Mouse (Mus musculus) CH12.LX (cell line): ENCODE results near the gene Pgd.

Experiments used
- MEF2A ChIP-seq: IDR thresholded peaks from 2 replicates; pipeline ENCODE4 v1.6.1; 2014; ENCODE audit warnings: low read depth, mild to moderate bottlenecking, inconsistent platforms, low read length, improper control_type of control experiment, borderline replicate concordance
- POLR2A ChIP-seq: IDR thresholded peaks from 2 replicates; pipeline ENCODE4 v1.6.1; 2011; ENCODE audit warnings: low read depth, mild to moderate bottlenecking, improper control_type of control experiment, low read length
- ZMIZ1 ChIP-seq: IDR thresholded peaks from 2 replicates; pipeline ENCODE4 v1.6.1; 2012; ENCODE audit warnings: low read depth, mild to moderate bottlenecking, inconsistent platforms, low read length, improper control_type of control experiment

DNA sequence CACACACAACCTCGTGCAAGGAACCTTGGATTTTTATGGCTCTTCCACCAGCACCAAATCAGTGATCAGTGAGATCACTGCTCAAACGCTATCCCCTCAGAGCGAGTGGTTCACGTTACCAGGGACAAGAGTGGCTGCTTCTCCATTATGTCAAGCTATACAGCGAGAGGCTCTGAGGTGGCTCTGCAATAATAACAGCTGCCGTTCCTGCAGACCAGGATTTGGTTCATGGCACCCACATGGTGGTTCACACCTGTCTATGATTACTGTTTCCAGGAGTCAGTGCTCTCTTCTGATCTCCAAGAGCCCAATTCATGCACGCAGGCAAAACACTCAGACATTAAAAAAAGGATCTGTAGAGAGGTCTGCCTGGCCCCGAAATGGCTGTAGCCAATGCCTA lies 28.1 kb downstream of the Pgd start:
- no peak for TF ChIP-seq MEF2A
- TF ChIP-seq ZMIZ1, result no peak
- TF ChIP-seq POLR2A, result no peak
